Mouse (Mus musculus): Measurements from ENCODE around the gene Tjp2.

DNA sequence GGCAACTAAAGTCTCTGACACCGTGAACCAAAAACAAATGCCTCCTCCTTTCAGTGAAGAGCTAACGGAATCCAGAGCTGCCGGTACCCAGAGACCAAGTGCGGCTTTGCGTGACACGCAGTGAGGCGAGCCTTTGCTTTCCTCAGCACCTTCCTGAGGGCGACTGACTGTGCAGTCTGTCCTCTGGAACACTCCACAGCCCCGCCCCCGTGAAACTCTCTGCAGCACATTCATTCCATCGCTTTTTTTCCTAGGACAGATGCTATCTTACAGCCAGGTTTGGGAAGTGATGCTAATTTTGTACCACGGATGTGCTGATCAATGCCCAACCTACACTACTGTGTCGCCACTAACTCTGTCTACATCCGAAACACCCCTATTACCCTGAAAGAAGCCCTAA is 37.9 kb upstream of the Tjp2 start:
- TF ChIP-seq CTCF (IDR thresholded peaks at IDR 0.05; ENCODE audit: low read depth, low read length) (no peak), POLR2A (IDR thresholded peaks at IDR 0.05; ENCODE audit: extremely low read depth, insufficient read depth, low read length) (no peak)

Data from liver, adult 2 months (tissue).